ENCODE assay signal across 8 mouse cellular contexts in genomic region chr17:25239695-25240636, GRCm38 (mm10). TPM values are rescaled to one million over a fixed set of nuclear protein-coding genes. Genes with fewer than 3 reads are reported as not detected.
DNase-seq lines count a peak whose midpoint lies in the region; ATAC-seq lines count a peak whose summit lies in the region.

Gnptg (minus strand) TSS chr17:25240124.
Tsr3 (plus strand) TSS chr17:25240170.

- intact Hi-C loops in gastrocnemius, postnatal 14 days (cut with DNase I; ENCODE audit: low total_unique reads): no loop called here
- intact Hi-C loops in left cerebral cortex, postnatal 10 days (cut with DNase I): no loop called here

- DNase-seq in adrenal gland, adult (ENCODE audit: inconsistent age in 2 of 2, low spot score in 1 of 2): peak; percentile 86 to 92
- peak; percentile 94 for DNase-seq in embryo, embryonic 10 days (ENCODE audit: low spot score)
- peak; percentile 87 for DNase-seq in gastrocnemius, postnatal 14 days
- peak; percentile 94 for DNase-seq in induced T-regulatory cell, adult 2 months (ENCODE audit: low read depth)
- DNase-seq in left cerebral cortex, postnatal 10 days (ENCODE audit: extremely low spot score in 1 of 2, low spot score in 2 of 2): peak; percentile 69 to 92
- DNase-seq in right cerebral cortex, postnatal 10 days (ENCODE audit: low spot score in 2 of 2): peak; percentile 92 to 93
- DNase-seq in urinary bladder, postnatal 14 days (ENCODE audit: low spot score): peak; percentile 87

- peak; percentile 87 for ATAC-seq in megakaryocyte progenitor cell, adult 5-6 weeks (replicated peaks; ENCODE audit: poor library complexity)

RNA-seq across cellular contexts. Expression of gene Gnptg, which starts in this region (rescaled TPM):
- 10 to 100 TPM; 12.3 to 14.8 TPM for total RNA-seq in gastrocnemius, postnatal 14 days (2021)
- total RNA-seq in left cerebral cortex, postnatal 10 days (2021): 10 to 100 TPM; 60.4 to 67.4 TPM
- 24.3 and 24.4 TPM in 2 replicates for total RNA-seq in megakaryocyte progenitor cell, adult 5-6 weeks (2015)
- total RNA-seq in megakaryocyte progenitor cell, adult 5-6 weeks (2017): 17.2 and 20.8 TPM in 2 replicates

RNA-seq across cellular contexts. Expression of gene Tsr3, which starts in this region (rescaled TPM):
- total RNA-seq in gastrocnemius, postnatal 14 days (2021): 10 to 100 TPM; 19.7 to 21.0 TPM
- 10 to 100 TPM; 28.6 to 30.3 TPM for total RNA-seq in left cerebral cortex, postnatal 10 days (2021)
- total RNA-seq in megakaryocyte progenitor cell, adult 5-6 weeks (2015): 14.9 and 15.2 TPM in 2 replicates
- 28.1 and 30.7 TPM in 2 replicates for total RNA-seq in megakaryocyte progenitor cell, adult 5-6 weeks (2017)

Comparison
In these comparisons a context has a peak if more than half of its experiments do, and no peak if none do; other contexts are left out.
1. Peak in every context shown above with its lines: DNase-seq and ATAC-seq.